Mouse (Mus musculus) ES-Bruce4 (cell line): ENCODE data around the gene Taf3.

Experiments
- CTCF ChIP-seq: IDR thresholded peaks from one replicate; pipeline ENCODE4 v1.8.1; 2011; ENCODE audit warnings: low read depth, low read length
- EP300 ChIP-seq: IDR thresholded peaks from 2 replicates; pipeline ENCODE4 v1.6.1; 2011; ENCODE audit warnings: low read depth, low read length; ENCODE audit not compliant: insufficient read depth

DNA sequence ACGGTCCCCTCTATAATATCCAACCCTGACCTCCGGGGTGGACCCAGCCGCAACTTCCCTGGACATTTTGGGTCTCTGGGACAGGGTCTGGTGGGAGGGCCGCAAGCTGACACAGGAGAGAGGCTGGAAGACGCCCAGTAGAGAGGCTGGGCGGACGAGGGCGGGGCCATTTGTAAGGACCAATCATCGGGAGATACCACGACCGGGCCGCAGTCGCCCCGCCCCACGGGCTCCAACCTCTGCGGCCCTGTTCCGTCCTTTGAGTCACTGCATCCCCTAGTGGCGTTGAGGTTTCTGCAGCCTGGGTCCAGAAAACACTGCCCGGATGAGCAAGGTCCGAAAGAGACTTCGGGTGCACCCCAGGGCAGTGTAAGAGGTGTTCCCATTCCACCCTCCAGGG lies 168.9 kb downstream of the Taf3 start:
- TF ChIP-seq CTCF: peak; percentile 67
- TF ChIP-seq EP300: 0 out of 2 replicates have a peak, but pooled peaks have one; percentile 48
